Mouse (Mus musculus) cerebellum, adult 2 months (tissue): Measurements from ENCODE around the gene Bach2. TPM values are rescaled to one million over a fixed set of nuclear protein-coding genes. Genes with fewer than 3 reads are reported as not detected.

Experiments used
- DNase-seq, 2 experiments: peaks; one replicate each; pipeline ENCODE4 v3.0.0; 2021
- H3K27ac ChIP-seq: fragments of 200-500 bp; 2 replicates; pipeline ENCODE4 v1.5.1; 2012; ENCODE audit warnings: low read length, control low read depth, inconsistent platforms; ENCODE audit not compliant: insufficient read depth
- H3K27me3 ChIP-seq: fragments of 200-500 bp; 2 replicates; pipeline ENCODE4 v1.6.1; 2012; ENCODE audit warnings: inconsistent platforms, mild to moderate bottlenecking, low read length, moderate library complexity; ENCODE audit not compliant: control insufficient read depth, insufficient read depth
- H3K4me1 ChIP-seq: fragments of 200-500 bp; 2 replicates; pipeline ENCODE4 v1.6.1; 2011; ENCODE audit warnings: low read length; ENCODE audit not compliant: control insufficient read depth, insufficient read depth
- H3K4me3 ChIP-seq: fragments of 200-500 bp; replicated peaks from 2 replicates; pipeline ENCODE3; 2011; ENCODE audit warnings: mild to moderate bottlenecking, low read depth, low read length, control low read depth; ENCODE audit not compliant: insufficient read depth
- CTCF ChIP-seq: fragments of 200-500 bp; IDR thresholded peaks from 2 replicates; pipeline ENCODE4 v1.5.1; 2011; ENCODE audit warnings: low read depth, mild to moderate bottlenecking, control low read depth, low read length, moderate library complexity, borderline replicate concordance; ENCODE audit not compliant: insufficient read depth
- POLR2A ChIP-seq: fragments of 200-500 bp; IDR thresholded peaks from 2 replicates; pipeline ENCODE4 v1.6.1; 2011; ENCODE audit warnings: low read length, control low read depth, borderline replicate concordance; ENCODE audit not compliant: insufficient read depth
- WGBS: fragments of 180-500 bp; shearing (Covaris S2); methylation state at CpG from one replicate; pipeline ENCODE4 v1.1.7; 2018; 5-methylcytosine and 5-hydroxymethylcytosine counted together
- polyA plus RNA-seq: library from polyadenylated mRNA; depleted of rRNA; stranded (reverse); fragments of >200 nt; gene quantifications from 2 replicates; pipeline ENCODE4 v1.2.3, GENCODE M21; 2012

The Bach2 gene
- polyA plus RNA-seq, 1 experiment, result 4.7 TPM

- no peak for DNase-seq
- no peaks in the 10 kb centered on the region; the same call in 1 of the 2 replicates for H3K4me1 ChIP-seq
- H3K27me3 ChIP-seq, result no peaks in the 10 kb centered on the region
- H3K27ac ChIP-seq, result no peak overlapping the region
- 95% methylated on average over 6 of the region's 6 CpGs for WGBS
- TF ChIP-seq CTCF (no peak), POLR2A (no peak)
- H3K4me3 ChIP-seq, result no peak overlapping the region
Measured at GRCm38 (mm10) chr4:32274776-32275294, 36.2 kb downstream of the Bach2 start.

- WGBS, result 92% methylated on average over 1 of the region's 1 CpGs
- no peak for DNase-seq
- Histone ChIP-seq H3K4me3 (no peak overlapping the region), H3K4me1 (no peaks in the 10 kb centered on the region; the same call in 1 of the 2 replicates), H3K27me3 (no peaks in the 10 kb centered on the region), H3K27ac (no peak overlapping the region)
- TF ChIP-seq CTCF (no peak), POLR2A (no peak)
Measured at GRCm38 (mm10) chr4:32279842-32280241, 41.2 kb downstream of the Bach2 start.

- no peak for DNase-seq
- 55% methylated on average over 6 of the region's 6 CpGs for WGBS
- H3K4me1 ChIP-seq, result no peaks in the 10 kb centered on the region; the same call in 1 of the 2 replicates
- TF ChIP-seq CTCF (no peak), POLR2A (no peak)
- no peak overlapping the region for H3K4me3 ChIP-seq
- H3K27ac ChIP-seq, result no peak overlapping the region
- H3K27me3 ChIP-seq, result no peaks in the 10 kb centered on the region
Measured at GRCm38 (mm10) chr4:32280401-32280800, 41.8 kb downstream of the Bach2 start.

- no peak for DNase-seq
- Histone ChIP-seq H3K27ac (no peak overlapping the region), H3K27me3 (no peaks in the 10 kb centered on the region), H3K4me1 (no peaks in the 10 kb centered on the region; the same call in none of the 2 replicates), H3K4me3 (no peak overlapping the region)
- TF ChIP-seq CTCF (no peak), POLR2A (no peak)
- WGBS, result 80% methylated on average over 6 of the region's 6 CpGs
Measured at GRCm38 (mm10) chr4:32281306-32281705, 42.7 kb downstream of the Bach2 start.

- Histone ChIP-seq H3K4me1 (peaks cover 6% of the 10 kb centered on the region), H3K27ac (no peak overlapping the region), H3K27me3 (no peaks in the 10 kb centered on the region), H3K4me3 (no peak overlapping the region)
- DNase-seq, result peak in 1 of 2 experiments; percentile 61
- TF ChIP-seq POLR2A (no peak), CTCF (no peak)
- 47% methylated on average over 8 of the region's 8 CpGs for whole genome bisulfite sequencing
Measured at GRCm38 (mm10) chr4:32286405-32286804, 47.8 kb downstream of the Bach2 start.

GRCm38 (mm10) chr4:32288036-32288860 lies 49.6 kb downstream of the Bach2 start:
- Histone ChIP-seq H3K4me3 (no peak overlapping the region), H3K4me1 (peaks cover 7% of the 10 kb centered on the region), H3K27me3 (no peaks in the 10 kb centered on the region), H3K27ac (no peak overlapping the region)
- peak; percentile 50 to 73 for DNase-seq
- no peak for TF ChIP-seq POLR2A
- TF ChIP-seq CTCF, result no peak
- 31% methylated on average over 11 of the region's 11 CpGs for WGBS

GRCm38 (mm10) chr4:32289845-32290244 lies 51.2 kb downstream of the Bach2 start:
- no peak overlapping the region for H3K4me3 ChIP-seq
- H3K27me3 ChIP-seq, result no peaks in the 10 kb centered on the region
- 81% methylated on average over 6 of the region's 6 CpGs for WGBS
- H3K27ac ChIP-seq, result no peak overlapping the region
- DNase-seq, result no peak
- peaks cover 7% of the 10 kb centered on the region for H3K4me1 ChIP-seq
- TF ChIP-seq POLR2A (no peak), CTCF (no peak)

GRCm38 (mm10) chr4:32291406-32291805 lies 52.8 kb downstream of the Bach2 start:
- WGBS, result 97% methylated on average over 4 of the region's 4 CpGs
- peaks cover 6% of the 10 kb centered on the region for H3K4me1 ChIP-seq

More at GRCm38 (mm10) chr4:32291406-32291805, 52.8 kb downstream of the Bach2 start:
- Histone ChIP-seq H3K4me3 (no peak overlapping the region), H3K27me3 (no peaks in the 10 kb centered on the region), H3K27ac (no peak overlapping the region)
- TF ChIP-seq CTCF (no peak), POLR2A (no peak)
- no peak for DNase-seq
